Mouse (Mus musculus): ENCODE measurements around the gene Tent5a. TPM values are rescaled to one million over a fixed set of nuclear protein-coding genes. Genes with fewer than 3 reads are reported as not detected.

Gene Tent5a
- total and polyA plus RNA-seq, 3 experiments: 7.0 to 15.2 TPM; not detected in 1

GRCm38 (mm10) chr9:85342892-85343785 lies 16.0 kb upstream of the Tent5a start:
- Histone ChIP-seq H3K27ac (ENCODE audit: control insufficient read depth, low read depth, low read length) (peak overlapping the region; percentile 97), H3K79me2 (ENCODE audit: control insufficient read depth, insufficient read depth, low read length, poor library complexity) (no peaks in the 10 kb centered on the region), H3K9ac (ENCODE audit: control insufficient read depth, low read depth, low read length, poor library complexity, severe bottlenecking) (peak overlapping the region; percentile 31; the same call in 1 of the 2 replicates), H3K27me3 (ENCODE audit: control insufficient read depth in 1 of 2, insufficient read depth in 2 of 2, low read length in 2 of 2) (no peaks in the 10 kb centered on the region), H3K9me3 (replicated peaks; ENCODE audit: insufficient read depth, low read length) (no peaks in the 10 kb centered on the region), H3K4me3 (ENCODE audit: control insufficient read depth in 1 of 2, insufficient read depth in 1 of 2, low read depth in 2 of 2, low read length in 2 of 2) (peak overlapping the region; percentile 12 to 14; a peak in 3 of 4 replicates), H3K4me1 (ENCODE audit: control insufficient read depth in 1 of 2, insufficient read depth in 2 of 2, low read length in 2 of 2) (peaks cover 16 to 25% of the 10 kb centered on the region in 2 experiments), H3K36me3 (ENCODE audit: control insufficient read depth in 1 of 2, insufficient read depth in 2 of 2, low read length in 2 of 2) (peaks cover 0 to 44% of the 10 kb centered on the region in 2 experiments; a peak in 2 of 4 replicates)
- DNase-seq (ENCODE audit: low read depth, low spot score): peak; percentile 80
- TF ChIP-seq CTCF (IDR thresholded peaks at IDR 0.05 in 2 of 3, conservative IDR thresholded peaks at IDR 0.05 in 1 of 3; ENCODE audit: control insufficient read depth in 1 of 3, insufficient read depth in 1 of 3, low read depth in 2 of 3, low read length in 3 of 3, poor library complexity in 1 of 3, severe bottlenecking in 1 of 3): no peak
- peak; percentile 26; the same call in 1 of the 2 replicates for TF ChIP-seq MAFK (IDR thresholded peaks at IDR 0.05; ENCODE audit: borderline replicate concordance, low read depth, low read length)
- TF ChIP-seq USF2 (IDR thresholded peaks at IDR 0.05; ENCODE audit: borderline replicate concordance in 1 of 2, insufficient read depth in 1 of 2, low read depth in 1 of 2, low read length in 2 of 2): no peak
- TF ChIP-seq GABPA (IDR thresholded peaks at IDR 0.05; ENCODE audit: low read depth, low read length): no peak
- TF ChIP-seq RCOR1 (IDR thresholded peaks at IDR 0.05; ENCODE audit: low read depth, low read length): peak; percentile 84
- peak; percentile 92 to 98 for TF ChIP-seq EP300 (IDR thresholded peaks at IDR 0.05; ENCODE audit: low read depth in 1 of 2, low read length in 2 of 2)
- no peak; the same call in 1 of the 2 replicates for TF ChIP-seq ELF1 (IDR thresholded peaks at IDR 0.05; ENCODE audit: low read depth, low read length)
- TF ChIP-seq SIN3A (IDR thresholded peaks at IDR 0.05; ENCODE audit: low read length): peak; percentile 70
- peak; percentile 95 for TF ChIP-seq MYB (IDR thresholded peaks at IDR 0.05; ENCODE audit: low read depth, low read length)
- TF ChIP-seq ZKSCAN1 (IDR thresholded peaks at IDR 0.05; ENCODE audit: low read depth, low read length): no peak
- TF ChIP-seq NRF1 (IDR thresholded peaks at IDR 0.05; ENCODE audit: insufficient read depth, low read depth, low read length, poor library complexity, severe bottlenecking): no peak
- TF ChIP-seq MAX (IDR thresholded peaks at IDR 0.05; ENCODE audit: low read length): no peak
- peak; percentile 82 for TF ChIP-seq TCF12 (IDR thresholded peaks at IDR 0.05; ENCODE audit: low read depth, low read length)
- peak; percentile 62; the same call in 1 of the 2 replicates for TF ChIP-seq TBP (IDR thresholded peaks at IDR 0.05; ENCODE audit: low read depth, low read length)
- 0 out of 2 replicates have a peak, but pooled peaks have one; percentile 17 for TF ChIP-seq MYC (IDR thresholded peaks at IDR 0.05; ENCODE audit: low read depth, low read length)
- TF ChIP-seq SMC3 (IDR thresholded peaks at IDR 0.05; ENCODE audit: low read depth, low read length): no peak
- no peak for TF ChIP-seq UBTF (IDR thresholded peaks at IDR 0.05; ENCODE audit: borderline replicate concordance, insufficient read depth, low read depth, low read length)
- no peak for TF ChIP-seq MAZ (IDR thresholded peaks at IDR 0.05; ENCODE audit: low read depth, low read length)
- TF ChIP-seq NELFE (IDR thresholded peaks at IDR 0.05; ENCODE audit: low read depth, low read length): no peak
- TF ChIP-seq CHD1 (IDR thresholded peaks at IDR 0.05; ENCODE audit: low read depth, low read length): no peak; the same call in 1 of the 2 replicates
- no peak for TF ChIP-seq E2F4 (IDR thresholded peaks at IDR 0.05; ENCODE audit: borderline replicate concordance, low read depth, low read length)
- TF ChIP-seq MEF2A (IDR thresholded peaks at IDR 0.05; ENCODE audit: extremely low read depth, insufficient replicate concordance, low read depth, low read length, poor library complexity, severe bottlenecking): no peak
- peak; percentile 82 for TF ChIP-seq ETS1 (IDR thresholded peaks at IDR 0.05; ENCODE audit: low read depth, low read length)
- no peak for TF ChIP-seq POLR2AphosphoS5 (IDR thresholded peaks at IDR 0.05; ENCODE audit: borderline replicate concordance, low read depth, low read length)
- TF ChIP-seq BHLHE40 (IDR thresholded peaks at IDR 0.05; ENCODE audit: borderline replicate concordance, low read depth, low read length): no peak
- TF ChIP-seq USF1 (IDR thresholded peaks at IDR 0.05; ENCODE audit: low read depth, low read length): no peak
- peak; percentile 49 for TF ChIP-seq MXI1 (IDR thresholded peaks at IDR 0.05; ENCODE audit: low read depth, low read length)
- peak; percentile 96 for TF ChIP-seq GATA1 (IDR thresholded peaks at IDR 0.05; ENCODE audit: low read depth, low read length)
- no peak for TF ChIP-seq CHD2 (IDR thresholded peaks at IDR 0.05; ENCODE audit: low read length)
- TF ChIP-seq JUND (IDR thresholded peaks at IDR 0.05; ENCODE audit: low read depth, low read length): no peak
- no peak for TF ChIP-seq RAD21 (IDR thresholded peaks at IDR 0.05; ENCODE audit: low read depth, low read length)
- no peak for TF ChIP-seq ZNF384 (IDR thresholded peaks at IDR 0.05; ENCODE audit: low read depth, low read length)
- no peak for TF ChIP-seq KAT2A (conservative IDR thresholded peaks at IDR 0.05; ENCODE audit: low read depth, low read length)
- TF ChIP-seq ZMIZ1 (IDR thresholded peaks at IDR 0.05; ENCODE audit: low read depth, low read length): no peak

Data from MEL (cell line).